8 mouse cellular contexts compared by ENCODE assay signal in the genomic region with DNA sequence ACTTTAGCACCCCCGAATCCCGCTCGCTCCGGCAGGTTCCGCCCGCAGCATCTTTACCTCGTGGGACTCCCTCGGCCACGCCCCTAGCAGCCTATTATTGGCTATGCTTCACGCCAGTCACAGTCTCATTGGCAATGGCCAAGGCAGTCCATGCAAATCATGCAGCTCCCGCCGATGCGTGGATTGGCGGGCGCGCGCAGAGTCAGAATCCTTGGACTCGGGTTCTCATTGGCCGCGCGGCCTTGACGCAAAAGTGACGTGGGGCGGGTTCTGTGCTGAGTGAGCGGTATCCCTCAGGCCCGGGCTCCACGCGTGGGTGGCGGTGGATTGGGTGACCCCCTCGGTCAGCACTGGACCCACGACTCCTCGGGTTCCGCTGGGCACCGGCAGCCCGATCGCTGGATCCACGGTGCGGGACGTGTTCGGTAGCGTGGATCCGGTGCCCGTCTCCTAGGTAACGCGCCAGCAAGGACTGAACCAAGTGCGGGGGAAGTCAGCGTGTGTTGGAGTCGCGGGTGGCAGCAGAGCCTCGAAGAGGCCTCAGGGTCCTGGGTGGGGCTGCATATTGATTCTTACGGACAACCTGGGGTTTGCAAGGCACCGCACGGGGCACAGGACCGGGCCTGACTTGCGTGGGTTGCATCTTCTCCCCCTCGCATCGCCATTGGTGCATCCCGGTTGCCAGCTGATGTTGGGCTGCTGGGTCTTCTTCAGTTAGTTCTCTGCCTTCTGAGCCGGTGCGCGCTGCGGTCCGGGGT. TPM values are rescaled to one million over a fixed set of nuclear protein-coding genes. Genes with fewer than 3 reads are reported as not detected.
A peak's percentile ranks its signal among the peaks of the same experiment; 100 is the strongest.
DNase-seq lines count a peak whose midpoint lies in the region; ATAC-seq and TF ChIP-seq lines count a peak whose summit lies in the region.

A gene (minus strand): TSS at position 406 of the 758 bp plus-strand sequence.

- H3K27me3 ChIP-seq in embryonic facial prominence, embryonic 15.5 days: peaks cover 16% of the 10 kb centered on the region
- H3K27me3 ChIP-seq in limb, embryonic 12.5 days: peaks cover 43% of the 10 kb centered on the region
- H3K27me3 ChIP-seq in midbrain, embryonic 14.5 days (ENCODE audit: control insufficient read depth, insufficient read depth, low read length): no peaks in the 10 kb centered on the region

- H3K27ac ChIP-seq in bone marrow macrophage, adult 2 months (ENCODE audit: insufficient read depth, low read depth, low read length): peak within 1 kb of the TSS; percentile 32; the same call in 1 of the 2 replicates
- peak within 1 kb of the TSS; percentile 86 for H3K27ac ChIP-seq in embryonic facial prominence, embryonic 15.5 days (replicated peaks)
- peak within 1 kb of the TSS; percentile 41; the same call in 1 of the 2 replicates for H3K27ac ChIP-seq in limb, embryonic 12.5 days
- peak within 1 kb of the TSS; percentile 79 for H3K27ac ChIP-seq in midbrain, embryonic 14.5 days (replicated peaks; ENCODE audit: low read depth, low read length)

- no peak for TF ChIP-seq POLR2A in bone marrow macrophage, adult 2 months (IDR thresholded peaks at IDR 0.05; ENCODE audit: borderline replicate concordance, low read depth, low read length)

- H3K4me3 ChIP-seq in bone marrow macrophage, adult 2 months (ENCODE audit: insufficient read depth, low read length): peak within 1 kb of the TSS; percentile 96
- peak within 1 kb of the TSS; percentile 80 for H3K4me3 ChIP-seq in embryonic facial prominence, embryonic 15.5 days (replicated peaks)
- H3K4me3 ChIP-seq in limb, embryonic 12.5 days (replicated peaks): peak within 1 kb of the TSS; percentile 60
- H3K4me3 ChIP-seq in midbrain, embryonic 14.5 days (replicated peaks; ENCODE audit: low read depth, low read length): peak within 1 kb of the TSS; percentile 62

- peak; percentile 94 for DNase-seq in 416B (ENCODE audit: low read depth)
- peak; percentile 99 for DNase-seq in heart, adult 8-10 months (ENCODE audit: low spot score)
- peak; percentile 99 for DNase-seq in kidney, adult 8-10 months
- peak; percentile 100 for DNase-seq in midbrain, embryonic 14.5 days
- DNase-seq in spleen, adult 12 weeks (ENCODE audit: low spot score): peak; percentile 89

- peak within 1 kb of the TSS; percentile 94 for H3K4me2 ChIP-seq in embryonic facial prominence, embryonic 15.5 days (replicated peaks)
- peak within 1 kb of the TSS; percentile 82 for H3K4me2 ChIP-seq in limb, embryonic 12.5 days
- peak within 1 kb of the TSS; percentile 90 for H3K4me2 ChIP-seq in midbrain, embryonic 14.5 days (ENCODE audit: low read length)

- peaks cover 12% of the 10 kb centered on the region for H3K4me1 ChIP-seq in bone marrow macrophage, adult 2 months (ENCODE audit: control insufficient read depth, insufficient read depth, low read length)
- H3K4me1 ChIP-seq in embryonic facial prominence, embryonic 15.5 days: peaks cover 21% of the 10 kb centered on the region
- peaks cover 13% of the 10 kb centered on the region for H3K4me1 ChIP-seq in limb, embryonic 12.5 days (replicated peaks)
- peaks cover 15% of the 10 kb centered on the region for H3K4me1 ChIP-seq in midbrain, embryonic 14.5 days (ENCODE audit: control insufficient read depth, insufficient read depth, low read length)

- no peak for TF ChIP-seq CTCF in bone marrow macrophage, adult 2 months (IDR thresholded peaks at IDR 0.05; ENCODE audit: low read depth, low read length)

- H3K36me3 ChIP-seq in embryonic facial prominence, embryonic 15.5 days: no peaks in the 10 kb centered on the region
- H3K36me3 ChIP-seq in limb, embryonic 12.5 days: no peaks in the 10 kb centered on the region
- no peaks in the 10 kb centered on the region for H3K36me3 ChIP-seq in midbrain, embryonic 14.5 days (ENCODE audit: control insufficient read depth, insufficient read depth, low read length)

- peak within 1 kb of the TSS; percentile 66 for H3K9ac ChIP-seq in embryonic facial prominence, embryonic 15.5 days
- peak within 1 kb of the TSS; percentile 69 for H3K9ac ChIP-seq in limb, embryonic 12.5 days (replicated peaks)
- H3K9ac ChIP-seq in midbrain, embryonic 14.5 days (replicated peaks; ENCODE audit: low read length): peak within 1 kb of the TSS; percentile 57

- H3K9me3 ChIP-seq in embryonic facial prominence, embryonic 15.5 days (replicated peaks): no peaks in the 10 kb centered on the region
- H3K9me3 ChIP-seq in limb, embryonic 12.5 days: peaks cover 4% of the 10 kb centered on the region
- no peaks in the 10 kb centered on the region; the same call in 1 of the 2 replicates for H3K9me3 ChIP-seq in midbrain, embryonic 14.5 days (ENCODE audit: control insufficient read depth, low read length)

- peak; percentile 97 for ATAC-seq in embryonic facial prominence, embryonic 15.5 days (ENCODE audit: insufficient number of reproducible peaks, low FRiP score, low TSS enrichment, low read depth)
- ATAC-seq in limb, embryonic 12.5 days (ENCODE audit: insufficient number of reproducible peaks, insufficient read depth, low FRiP score, low TSS enrichment, low read depth): peak; percentile 96
- peak; percentile 97 for ATAC-seq in midbrain, embryonic 14.5 days (ENCODE audit: low FRiP score, low TSS enrichment)

- 1% methylated on average over 63 of the region's 63 CpGs for WGBS in embryonic facial prominence, embryonic 15.5 days
- under 1% methylated on average over 63 of the region's 63 CpGs for WGBS in limb, embryonic 12.5 days
- under 1% methylated on average over 63 of the region's 63 CpGs for WGBS in midbrain, embryonic 14.5 days

RNA-seq across cellular contexts. Expression of the gene that starts here (rescaled TPM):
- 68.8 and 85.3 TPM in 2 replicates for polyA plus RNA-seq in bone marrow macrophage, adult 2 months (2012; ENCODE audit: insufficient read depth, insufficient read length, missing spikeins)
- 8.9 and 9.7 TPM in 2 replicates for polyA plus RNA-seq in embryonic facial prominence, embryonic 15.5 days (2015; fragmentation: Nextera tagmentation; extraction: Ambion mirVana)
- 1 to 10 TPM; 2.1 to 4.5 (median 3.1) TPM for total RNA-seq in heart, adult 8-10 months (2022)
- 7.9 and 9.3 TPM in 2 replicates for polyA plus RNA-seq in limb, embryonic 12.5 days (2016; fragmentation: Nextera tagmentation; extraction: Ambion mirVana)
- 23.6 and 26.9 TPM in 2 replicates for polyA plus RNA-seq in midbrain, embryonic 14.5 days (2014; fragmentation: Nextera tagmentation; extraction: Ambion mirVana)

Comparison
In these comparisons a context has a peak if more than half of its experiments do, and no peak if none do; other contexts are left out.
1. Peak in every context shown above with its lines: DNase-seq, ATAC-seq, H3K4me3 ChIP-seq and H3K27ac ChIP-seq.
2. H3K27ac ChIP-seq: peak in every context shown above with its lines; median percentile 86 in embryonic facial prominence, embryonic 15.5 days; 79 in midbrain, embryonic 14.5 days; 41 in limb, embryonic 12.5 days; 32 in bone marrow macrophage, adult 2 months.